Mouse (Mus musculus): ENCODE results near the gene Alkbh7.

DNA sequence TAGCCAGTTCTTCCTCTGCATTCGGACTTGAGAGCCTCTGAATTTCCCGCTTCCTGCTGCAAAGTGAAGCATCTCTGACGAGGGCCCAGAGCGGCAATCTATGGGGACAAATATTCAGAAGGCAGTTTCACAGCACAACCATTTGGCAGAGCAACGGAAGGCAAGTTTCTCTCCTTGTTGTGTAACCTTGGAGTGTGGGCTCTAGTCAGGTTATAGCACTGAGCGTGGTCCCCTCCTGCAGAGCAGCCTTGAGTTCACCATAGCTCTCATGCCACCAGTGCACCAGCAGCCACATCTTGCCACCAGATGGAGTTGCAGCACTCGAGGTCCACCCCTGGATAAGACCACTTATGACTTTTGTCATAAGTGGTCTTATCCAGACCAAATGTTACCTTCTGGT lies 8.7 kb upstream of the Alkbh7 start:
- TF ChIP-seq EP300 (IDR thresholded peaks at IDR 0.05) (no peak), CTCF (IDR thresholded peaks at IDR 0.05) (peak; percentile 32)

All from lung, postnatal 0 days (tissue).